Mouse (Mus musculus) left cerebral cortex, adult 11 months (tissue): ENCODE data around the gene Mrps15.

ENCODE experiments used
- DNase-seq: peaks from one replicate; pipeline ENCODE4 v3.0.0; 2022; ENCODE audit warnings: low spot score

The Mrps15 gene

GRCm38 (mm10) chr4:126046851-126047585 is at the start of gene Mrps15:
TSS of gene Mrps15 (plus strand) at chr4:126046925.
- DNase-seq = peak; percentile 77

- DNase-seq = no peak
These were observed 48.9 kb upstream of the Mrps15 start for GRCm38 (mm10) chr4:125997826-125998225.

- DNase-seq = no peak
These were observed 45.2 kb upstream of the Mrps15 start for GRCm38 (mm10) chr4:126001311-126002199.

GRCm38 (mm10) chr4:126017676-126018332 is 28.9 kb upstream of the Mrps15 start:
- no peak for DNase-seq

- no peak for DNase-seq
These were observed 27.7 kb upstream of the Mrps15 start for GRCm38 (mm10) chr4:126018966-126019538.

GRCm38 (mm10) chr4:126024303-126024900 is 22.3 kb upstream of the Mrps15 start, which contains the start of gene Csf3r:
TSS of gene Csf3r (plus strand) at chr4:126024550.
- no peak for DNase-seq

- no peak for DNase-seq
These were observed 20.9 kb upstream of the Mrps15 start for GRCm38 (mm10) chr4:126025801-126026200.

GRCm38 (mm10) chr4:126027980-126028379 is 18.7 kb upstream of the Mrps15 start:
- no peak for DNase-seq

- DNase-seq = no peak
These were observed 17.7 kb upstream of the Mrps15 start for GRCm38 (mm10) chr4:126029042-126029441.

GRCm38 (mm10) chr4:126030705-126031104 is 16.0 kb upstream of the Mrps15 start:
- no peak for DNase-seq

GRCm38 (mm10) chr4:126035413-126035812 is 11.3 kb upstream of the Mrps15 start:
- no peak for DNase-seq

GRCm38 (mm10) chr4:126051617-126052016 is 4.9 kb downstream of the Mrps15 start:
- DNase-seq = peak; percentile 54

GRCm38 (mm10) chr4:126057207-126058133 is 10.7 kb downstream of the Mrps15 start:
- DNase-seq = no peak

- peak; percentile 88 for DNase-seq
These were observed 11.6 kb downstream of the Mrps15 start, which contains the start of gene Oscp1 for GRCm38 (mm10) chr4:126058134-126058996. TSS of gene Oscp1 (plus strand) at chr4:126058565.

GRCm38 (mm10) chr4:126058997-126059362 is 12.3 kb downstream of the Mrps15 start:
- DNase-seq = peak; percentile 36

GRCm38 (mm10) chr4:126062856-126063255 is 16.1 kb downstream of the Mrps15 start:
- no peak for DNase-seq

- peak; percentile 41 for DNase-seq
These were observed 18.5 kb downstream of the Mrps15 start for GRCm38 (mm10) chr4:126065241-126065640.

GRCm38 (mm10) chr4:126067401-126068077 is 20.8 kb downstream of the Mrps15 start:
- no peak for DNase-seq

- DNase-seq = no peak
These were observed 22.1 kb downstream of the Mrps15 start for GRCm38 (mm10) chr4:126068842-126069241.
